Mouse (Mus musculus): ENCODE measurements around the gene Ttc23. TPM values are rescaled to one million over a fixed set of nuclear protein-coding genes. Genes with fewer than 3 reads are reported as not detected.
A peak's percentile ranks its signal among the peaks of the same experiment; 100 is the strongest.

Gene Ttc23
- total RNA-seq, 2 experiments from 2014 or later: 23.3 to 25.3 TPM

DNA sequence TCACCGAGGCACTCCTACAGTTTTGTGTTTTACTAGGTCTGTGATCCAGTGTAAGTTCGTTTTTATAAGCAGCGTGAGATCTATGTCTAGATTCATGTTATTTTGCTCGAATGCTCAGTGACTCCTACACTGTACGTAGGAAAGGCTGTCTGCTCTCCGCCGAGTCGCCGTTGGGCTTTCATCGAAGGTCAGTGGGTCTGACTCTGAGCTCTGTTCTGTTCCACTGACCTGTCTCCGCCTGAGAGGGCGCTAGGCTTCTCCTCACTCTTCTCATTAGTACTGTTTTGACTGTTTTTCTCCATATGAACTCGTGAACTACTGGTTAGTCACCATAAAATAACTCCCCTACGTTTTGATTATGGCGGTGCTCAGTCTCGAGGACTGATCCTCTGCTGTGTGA is 35.8 kb downstream of the Ttc23 start:
- no peak overlapping the region for H3K27ac ChIP-seq
- no peak overlapping the region for H3K4me3 ChIP-seq
- no peak for DNase-seq
- TF ChIP-seq CTCF (IDR thresholded peaks at IDR 0.05): no peak
- intact Hi-C loops (cut with DNase I): no loop called here

- TF ChIP-seq CTCF (IDR thresholded peaks at IDR 0.05): peak; percentile 35; the same call in 1 of the 2 replicates
- DNase-seq: no peak
- Histone ChIP-seq H3K4me3 (no peak overlapping the region), H3K27ac (no peak overlapping the region)
- intact Hi-C loops (cut with DNase I): no loop called here
These were observed 39.3 kb downstream of the Ttc23 start for GRCm38 (mm10) chr7:67686545-67686944.

DNA sequence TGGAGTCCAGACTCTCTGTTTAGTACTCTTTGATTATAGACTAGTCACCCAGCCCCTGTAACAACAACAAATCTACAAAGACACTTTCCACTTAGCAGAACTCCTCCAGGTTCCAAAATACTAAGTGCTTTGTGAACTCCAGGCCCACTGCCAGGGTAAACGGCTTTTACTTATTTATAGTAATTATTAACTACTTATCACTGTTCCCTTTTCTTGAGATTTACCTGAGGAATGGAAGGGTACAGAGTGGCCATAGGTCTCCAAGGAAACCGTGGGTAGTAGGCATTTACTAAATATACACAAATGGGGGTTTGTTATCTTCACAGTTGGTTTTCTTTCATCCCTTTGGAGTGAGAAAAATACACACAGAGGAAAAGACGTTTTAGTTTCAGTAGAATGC is 41.1 kb downstream of the Ttc23 start:
- no peak for TF ChIP-seq CTCF (IDR thresholded peaks at IDR 0.05)
- Histone ChIP-seq H3K4me3 (no peak overlapping the region), H3K27ac (no peak overlapping the region)
- no peak for DNase-seq
- intact Hi-C loops (cut with DNase I): no loop called here

GRCm38 (mm10) chr7:67689793-67690192 is 42.6 kb downstream of the Ttc23 start:
- Histone ChIP-seq H3K27ac (peak overlapping the region; percentile 20; the same call in 1 of the 2 replicates), H3K4me3 (no peak overlapping the region)
- TF ChIP-seq CTCF (IDR thresholded peaks at IDR 0.05): no peak
- intact Hi-C loops (cut with DNase I): no loop called here
- DNase-seq: no peak

DNA sequence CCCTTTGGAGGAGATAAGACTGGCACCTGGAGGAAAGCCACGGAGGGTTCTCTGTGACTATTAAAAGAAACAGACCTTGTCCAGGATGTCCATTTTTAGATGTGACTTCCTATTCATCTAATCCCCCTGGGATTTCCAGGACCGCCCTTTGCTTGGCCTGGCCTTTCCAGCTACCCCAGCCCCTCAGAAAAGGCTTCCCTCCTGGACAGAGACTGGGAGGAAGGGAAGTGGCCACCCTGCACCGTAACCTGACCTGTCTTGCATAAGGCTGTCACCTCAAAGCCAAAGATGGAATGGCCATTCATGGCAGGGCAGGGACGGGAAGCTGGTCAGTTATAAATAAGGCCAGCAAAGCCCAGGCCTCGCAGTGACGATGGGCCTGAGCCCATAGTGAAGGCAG is 43.8 kb downstream of the Ttc23 start:
- peak; percentile 77 for DNase-seq

GRCm38 (mm10) chr7:67692141-67692540 is 44.9 kb downstream of the Ttc23 start:
- peak overlapping the region; percentile 86; the same call in 1 of the 2 replicates for H3K27ac ChIP-seq

More for the DNA sequence above, 43.8 kb downstream of the Ttc23 start:
- intact Hi-C loops (cut with DNase I): no loop called here
- TF ChIP-seq CTCF (IDR thresholded peaks at IDR 0.05): no peak
- Histone ChIP-seq H3K27ac (peak overlapping the region; percentile 86), H3K4me3 (no peak overlapping the region)

GRCm38 (mm10) chr7:67692791-67693538 is 45.8 kb downstream of the Ttc23 start:
- intact Hi-C loops (cut with DNase I): no loop called here
- Histone ChIP-seq H3K4me3 (no peak overlapping the region), H3K27ac (no peak overlapping the region)
- DNase-seq: no peak
- no peak for TF ChIP-seq CTCF (IDR thresholded peaks at IDR 0.05)

More at GRCm38 (mm10) chr7:67692141-67692540, 44.9 kb downstream of the Ttc23 start:
- DNase-seq: no peak
- intact Hi-C loops (cut with DNase I): no loop called here
- TF ChIP-seq CTCF (IDR thresholded peaks at IDR 0.05): no peak
- no peak overlapping the region for H3K4me3 ChIP-seq

DNA sequence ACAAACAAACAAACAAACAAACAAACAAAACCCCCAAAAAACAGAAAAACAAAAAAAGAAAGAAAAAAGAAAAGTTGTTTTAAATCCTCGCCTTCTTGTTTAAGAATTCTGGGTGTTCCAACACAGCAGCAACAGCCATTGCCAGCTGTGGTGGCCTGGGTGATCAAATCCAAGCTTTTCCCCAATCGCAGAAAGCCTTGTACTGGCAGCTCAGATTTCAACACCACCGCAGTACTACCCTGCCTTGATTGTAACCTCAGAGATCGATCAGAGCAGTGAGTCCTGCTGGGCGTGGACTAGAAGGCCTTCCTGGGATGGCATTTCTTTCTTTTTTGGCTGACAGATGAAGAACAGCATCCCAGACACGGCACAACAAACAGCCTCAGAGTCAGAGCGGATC is 48.7 kb downstream of the Ttc23 start:
- DNase-seq: no peak
- no peak overlapping the region for H3K27ac ChIP-seq
- intact Hi-C loops (cut with DNase I): no loop called here

GRCm38 (mm10) chr7:67697892-67698630 is 50.9 kb downstream of the Ttc23 start:
- intact Hi-C loops (cut with DNase I): no loop called here
- no peak for TF ChIP-seq CTCF (IDR thresholded peaks at IDR 0.05)
- Histone ChIP-seq H3K27ac (no peak overlapping the region), H3K4me3 (no peak overlapping the region)
- DNase-seq: no peak

More for the DNA sequence above, 48.7 kb downstream of the Ttc23 start:
- TF ChIP-seq CTCF (IDR thresholded peaks at IDR 0.05): no peak
- H3K4me3 ChIP-seq: no peak overlapping the region

DNA sequence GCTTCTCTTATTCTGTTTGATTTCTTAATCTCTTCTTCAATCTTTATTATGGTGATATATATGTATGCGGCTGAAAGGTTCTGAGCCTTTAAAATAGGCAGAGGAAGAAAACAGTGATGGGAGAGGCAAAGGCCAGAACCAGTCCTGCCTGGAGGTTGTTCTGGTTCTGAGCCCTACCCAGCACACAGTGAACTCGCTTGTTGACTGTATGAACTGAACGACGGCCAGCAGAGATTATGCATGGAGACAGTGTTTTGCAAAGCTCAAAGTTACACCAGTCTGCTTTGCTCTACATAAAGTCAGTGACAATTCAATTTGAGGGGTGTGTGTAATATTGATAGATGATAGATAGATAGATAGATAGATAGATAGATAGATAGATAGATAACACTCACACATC is 52.1 kb downstream of the Ttc23 start:
- H3K27ac ChIP-seq: no peak overlapping the region
- intact Hi-C loops (cut with DNase I): no loop called here
- TF ChIP-seq CTCF (IDR thresholded peaks at IDR 0.05): no peak
- no peak for DNase-seq
- H3K4me3 ChIP-seq: no peak overlapping the region

DNA sequence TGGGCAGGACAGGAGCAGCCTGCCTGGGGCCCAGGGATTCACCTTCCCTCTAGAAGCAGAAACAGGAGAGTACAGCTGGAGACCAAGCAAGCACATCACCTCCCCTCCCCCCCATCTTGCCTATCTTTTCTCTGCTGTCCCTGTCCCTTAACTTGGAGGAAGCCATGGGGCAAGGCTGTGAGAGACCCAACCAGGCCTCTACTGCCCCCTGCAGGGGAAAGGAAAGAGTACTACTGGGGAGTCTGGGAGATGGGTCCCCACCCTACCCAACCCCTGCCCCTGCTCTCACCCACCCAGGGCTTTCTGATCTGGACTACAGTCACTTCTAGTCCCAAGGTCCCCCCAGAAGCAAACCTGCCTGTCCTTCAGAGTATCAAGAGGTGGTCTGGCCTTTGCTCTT is 53.6 kb downstream of the Ttc23 start:
- intact Hi-C loops (cut with DNase I): loop anchor here (2.0 to 5.0 kb wide), 3 partner anchors 28 to 56 kb away; partner anchors contain the start of gene Synm
- peak; percentile 80 for DNase-seq
- H3K27ac ChIP-seq: peak overlapping the region; percentile 88
- no peak overlapping the region for H3K4me3 ChIP-seq
- TF ChIP-seq CTCF (IDR thresholded peaks at IDR 0.05): peak; percentile 79

GRCm38 (mm10) chr7:67701252-67701914 is 54.2 kb downstream of the Ttc23 start:
- DNase-seq: no peak

DNA sequence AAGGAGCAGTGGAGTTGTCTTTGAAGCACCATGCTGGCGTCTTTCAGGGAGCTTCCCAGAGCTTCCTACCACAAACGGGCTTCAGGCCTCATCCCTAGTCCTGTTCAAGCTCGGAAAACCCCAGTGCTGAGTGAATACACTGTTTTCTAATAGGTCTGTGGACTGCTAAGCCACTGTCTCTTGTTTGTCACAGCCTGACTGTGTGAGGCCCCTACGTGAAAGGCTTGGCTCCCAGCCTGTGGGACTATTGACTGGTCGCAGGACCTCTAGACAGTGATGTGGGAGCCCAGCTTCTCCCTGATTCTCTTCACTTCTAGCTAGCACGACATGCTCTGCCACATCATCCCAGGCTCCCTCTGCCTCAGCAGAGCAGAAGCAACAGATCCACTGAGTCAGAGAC is 61.0 kb downstream of the Ttc23 start:
- TF ChIP-seq CTCF (IDR thresholded peaks at IDR 0.05): no peak
- Histone ChIP-seq H3K27ac (no peak overlapping the region), H3K4me3 (no peak overlapping the region)
- no peak for DNase-seq
- intact Hi-C loops (cut with DNase I): no loop called here

More at GRCm38 (mm10) chr7:67701252-67701914, 54.2 kb downstream of the Ttc23 start:
- intact Hi-C loops (cut with DNase I): loop anchor here (2.0 to 5.0 kb wide), 3 partner anchors 29 to 56 kb away; partner anchors contain the start of gene Synm
- Histone ChIP-seq H3K4me3 (no peak overlapping the region), H3K27ac (peak overlapping the region; percentile 88)
- TF ChIP-seq CTCF (IDR thresholded peaks at IDR 0.05): no peak

Data from gastrocnemius, adult 2 months (tissue).